Mouse (Mus musculus) embryonic facial prominence, embryonic 13.5 days (tissue): ENCODE data around the gene Ncf1. TPM values are rescaled to one million over a fixed set of nuclear protein-coding genes. Genes with fewer than 3 reads are reported as not detected.

Source experiments
- ATAC-seq: fragments of 200-750 bp; cut with Nextera tagmentation; 2 replicates; pipeline ENCODE4 v1.8.0; 2017; ENCODE audit warnings: low read depth; ENCODE audit not compliant: insufficient number of reproducible peaks, insufficient read depth, low FRiP score, low TSS enrichment
- H3K27ac ChIP-seq: fragments of 300-500 bp; sonication (generic); 2 replicates; pipeline ENCODE4 v1.5.1; 2015; ENCODE audit warnings: moderate library complexity, mild to moderate bottlenecking, inconsistent platforms
- H3K27me3 ChIP-seq: fragments of 300-500 bp; sonication (generic); 2 replicates; pipeline ENCODE4 v1.6.1; 2015; ENCODE audit warnings: mild to moderate bottlenecking, inconsistent platforms
- H3K36me3 ChIP-seq: fragments of 300-500 bp; sonication (generic); 2 replicates; pipeline ENCODE4 v1.6.1; 2015; ENCODE audit warnings: mild to moderate bottlenecking, inconsistent platforms
- H3K4me1 ChIP-seq: fragments of 300-500 bp; sonication (generic); 2 replicates; pipeline ENCODE4 v1.6.1; 2015; ENCODE audit warnings: inconsistent platforms
- H3K4me2 ChIP-seq: fragments of 300-500 bp; sonication (generic); 2 replicates; pipeline ENCODE4 v1.6.1; 2015; ENCODE audit warnings: moderate library complexity, mild to moderate bottlenecking, inconsistent platforms
- H3K4me3 ChIP-seq: fragments of 300-500 bp; sonication (generic); 2 replicates; pipeline ENCODE4 v1.5.1; 2015; ENCODE audit warnings: mild to moderate bottlenecking, inconsistent platforms
- H3K9ac ChIP-seq: fragments of 300-500 bp; sonication (generic); 2 replicates; pipeline ENCODE4 v1.6.1; 2015; ENCODE audit warnings: mild to moderate bottlenecking, inconsistent platforms
- H3K9me3 ChIP-seq: fragments of 300-500 bp; sonication (generic); 2 replicates; pipeline ENCODE4 v1.6.1; 2016; ENCODE audit warnings: inconsistent platforms
- WGBS: fragments of 180-500 bp; shearing (Covaris S2); methylation state at CpG from one replicate; pipeline ENCODE4 v1.1.7; 2015; ENCODE audit warnings: mixed read lengths; 5-methylcytosine and 5-hydroxymethylcytosine counted together
- polyA plus RNA-seq: library from polyadenylated mRNA; unstranded; fragments of >200 nt; fragmentation: Nextera tagmentation; extraction: Ambion mirVana; gene quantifications from 2 replicates; pipeline ENCODE4 v1.2.1, GENCODE M21; 2015

Ncf1 gene
- polyA plus RNA-seq, 1 experiment from 2014 or later: 4.4 TPM

DNA sequence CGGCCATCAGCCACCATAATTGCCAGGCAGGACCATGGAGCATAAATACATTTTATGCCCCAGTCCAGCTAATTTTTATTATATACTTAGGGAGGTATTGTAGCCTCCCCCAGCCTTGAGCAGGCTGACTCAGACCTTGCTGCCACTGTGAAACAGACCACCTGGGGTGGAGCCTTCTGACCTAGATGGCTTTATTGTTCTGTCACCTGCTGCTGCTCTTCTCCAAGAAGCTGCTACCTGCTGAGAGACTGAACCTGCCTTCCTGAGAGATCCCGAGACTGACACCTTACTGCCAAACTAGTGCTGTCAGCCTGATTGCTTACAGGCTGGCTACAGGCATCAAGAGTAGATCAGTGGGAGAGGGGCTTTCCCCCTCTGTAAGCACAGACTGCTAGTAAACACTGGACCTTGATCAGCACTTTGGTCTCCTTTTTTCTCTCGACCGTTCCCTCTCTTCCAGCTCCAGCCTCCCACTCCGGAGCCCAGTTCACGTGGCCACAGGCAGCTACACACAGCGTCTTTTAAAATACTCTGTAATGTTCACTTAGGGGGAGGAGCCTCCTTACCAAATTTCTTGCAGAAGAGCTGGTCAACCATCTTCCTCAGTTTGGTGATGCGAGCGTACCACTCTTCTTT, 30.7 kb upstream of the Ncf1 start:
- Histone ChIP-seq H3K4me2 (no peak overlapping the region), H3K9ac (no peak overlapping the region), H3K4me3 (no peak overlapping the region), H3K4me1 (no peaks in the 10 kb centered on the region), H3K36me3 (peaks cover 97% of the 10 kb centered on the region), H3K9me3 (no peaks in the 10 kb centered on the region), H3K27ac (no peak overlapping the region), H3K27me3 (no peaks in the 10 kb centered on the region)
- no peak for ATAC-seq
- 93% methylated on average over 9 of the region's 9 CpGs for WGBS

DNA sequence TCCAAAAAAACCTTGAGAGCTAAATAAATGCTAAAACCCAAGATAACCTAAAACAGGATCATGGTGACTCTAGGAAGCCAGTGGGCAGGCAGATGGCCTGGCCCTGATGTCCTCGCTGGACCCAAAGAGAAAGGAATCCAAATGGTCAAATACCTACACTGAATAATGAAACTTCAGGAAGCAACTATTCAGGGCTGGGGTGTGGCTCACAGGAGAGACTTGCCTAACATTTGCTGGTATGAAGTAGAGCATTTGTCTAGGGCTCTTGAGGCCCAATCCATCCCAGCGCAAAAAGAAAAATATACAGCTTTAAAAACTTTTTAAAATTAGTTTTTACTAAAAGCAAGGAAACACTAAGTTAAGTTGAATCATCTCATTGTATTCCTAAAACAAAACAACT, 29.5 kb upstream of the Ncf1 start:
- no peak overlapping the region for H3K4me2 ChIP-seq
- 98% methylated on average over 2 of the region's 2 CpGs for WGBS
- no peak overlapping the region for H3K9ac ChIP-seq

DNA sequence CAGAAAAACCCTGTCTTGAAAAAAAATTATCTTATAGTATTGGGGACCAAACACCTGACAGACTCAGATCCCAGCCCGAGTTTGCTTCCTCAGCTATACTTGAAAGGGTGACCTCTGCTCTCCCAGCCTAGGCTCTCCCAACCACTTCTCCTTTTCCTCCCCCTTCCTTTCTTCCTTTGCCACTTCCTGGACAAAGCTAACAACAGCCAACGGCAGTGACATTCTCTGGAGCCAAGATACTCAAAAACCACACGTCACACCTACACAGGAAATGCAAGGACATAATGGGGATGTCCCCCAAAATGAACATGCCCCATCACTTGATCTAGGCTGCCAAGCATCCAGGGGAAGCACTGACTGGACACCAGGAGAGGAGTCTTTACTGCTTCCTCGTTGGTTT, 29.0 kb upstream of the Ncf1 start:
- Histone ChIP-seq H3K4me3 (no peak overlapping the region), H3K27ac (no peak overlapping the region), H3K27me3 (no peaks in the 10 kb centered on the region), H3K9ac (no peak overlapping the region), H3K4me2 (no peak overlapping the region), H3K4me1 (no peaks in the 10 kb centered on the region), H3K36me3 (peaks cover 97% of the 10 kb centered on the region), H3K9me3 (no peaks in the 10 kb centered on the region)
- WGBS: 79% methylated on average over 4 of the region's 4 CpGs
- no peak for ATAC-seq

More for the DNA sequence above, 29.5 kb upstream of the Ncf1 start:
- Histone ChIP-seq H3K4me1 (no peaks in the 10 kb centered on the region), H3K27me3 (no peaks in the 10 kb centered on the region), H3K27ac (no peak overlapping the region), H3K9me3 (no peaks in the 10 kb centered on the region), H3K36me3 (peaks cover 97% of the 10 kb centered on the region), H3K4me3 (no peak overlapping the region)
- ATAC-seq: no peak

DNA sequence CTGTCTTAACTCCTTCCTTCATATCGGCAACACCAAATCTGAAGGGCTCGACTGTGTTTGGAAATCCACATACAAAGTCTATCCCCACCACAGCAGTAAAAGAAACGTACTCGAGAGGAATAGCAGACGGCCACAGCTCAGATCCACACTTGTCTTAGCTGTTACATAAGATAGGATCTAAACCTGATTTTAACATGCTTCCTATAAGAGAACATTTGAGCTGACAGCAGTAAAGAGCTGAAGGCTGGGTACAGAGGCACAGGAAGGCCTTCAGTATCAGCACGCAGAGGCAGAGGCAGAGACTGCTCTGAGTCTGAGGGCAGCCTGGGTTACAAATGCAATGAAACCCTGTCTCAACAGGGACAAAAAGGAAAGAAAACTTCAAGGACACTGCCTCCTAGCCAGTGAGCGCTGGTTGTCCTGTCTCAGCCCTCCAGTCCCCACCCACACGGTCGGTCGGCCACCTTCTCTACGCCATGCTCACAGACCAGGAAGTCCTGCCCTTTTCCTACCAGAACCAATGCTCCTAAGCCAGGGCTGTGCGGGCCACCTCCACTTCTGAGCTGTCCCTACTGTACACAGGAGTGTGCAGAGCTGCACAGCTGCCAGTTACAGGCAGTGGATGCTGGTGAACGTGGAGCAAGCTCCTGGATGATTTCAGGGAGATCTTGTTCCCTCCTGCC, 28.1 kb upstream of the Ncf1 start:
- Histone ChIP-seq H3K27ac (no peak overlapping the region), H3K27me3 (no peaks in the 10 kb centered on the region), H3K4me2 (no peak overlapping the region), H3K4me3 (no peak overlapping the region), H3K4me1 (no peaks in the 10 kb centered on the region), H3K9me3 (no peaks in the 10 kb centered on the region), H3K9ac (no peak overlapping the region), H3K36me3 (peaks cover 97% of the 10 kb centered on the region)
- 92% methylated on average over 13 of the region's 13 CpGs for WGBS
- ATAC-seq: no peak

DNA sequence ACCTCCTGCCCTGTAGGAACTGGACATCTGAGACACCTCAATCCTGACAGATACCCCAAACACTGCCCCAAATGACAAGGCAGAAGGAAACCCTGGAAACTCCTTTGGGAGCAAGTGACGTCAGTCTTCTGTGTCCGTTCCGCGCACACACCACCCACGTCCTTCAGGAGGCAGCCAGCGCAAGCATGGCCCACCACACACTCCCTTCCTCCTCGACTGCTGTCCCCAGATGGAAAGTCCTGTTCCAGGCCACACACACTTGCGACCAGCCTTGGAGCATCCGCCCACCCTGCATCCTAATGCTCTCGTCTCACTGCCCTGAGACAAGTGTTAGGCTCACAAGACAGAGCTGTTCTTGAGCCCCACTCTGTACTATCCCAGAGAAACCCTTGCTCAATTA, 25.9 kb upstream of the Ncf1 start:
- WGBS: 87% methylated on average over 10 of the region's 10 CpGs
- Histone ChIP-seq H3K9ac (no peak overlapping the region), H3K4me1 (no peaks in the 10 kb centered on the region), H3K9me3 (no peaks in the 10 kb centered on the region), H3K4me3 (no peak overlapping the region), H3K27ac (no peak overlapping the region), H3K4me2 (no peak overlapping the region), H3K36me3 (peaks cover 96% of the 10 kb centered on the region), H3K27me3 (no peaks in the 10 kb centered on the region)
- ATAC-seq: no peak

DNA sequence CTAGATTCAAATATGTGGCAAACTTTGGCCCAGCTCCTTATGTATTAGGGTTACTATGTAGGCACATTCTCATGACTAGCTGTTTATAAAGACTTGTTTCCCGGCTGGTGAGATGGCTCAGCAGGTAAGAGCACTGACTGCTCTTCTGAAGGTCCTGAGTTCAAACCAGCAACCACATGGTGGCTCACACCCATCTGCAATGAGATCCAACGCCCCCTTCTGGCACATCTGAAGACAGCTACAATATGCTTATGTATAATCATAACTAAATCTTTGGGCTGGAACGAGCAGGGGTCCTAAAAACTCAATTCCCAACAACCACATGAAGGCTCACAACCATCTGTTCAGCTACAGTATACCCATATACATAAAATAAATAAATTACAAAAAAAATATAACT, 24.4 kb upstream of the Ncf1 start:
- no peaks in the 10 kb centered on the region for H3K9me3 ChIP-seq
- H3K4me3 ChIP-seq: no peak overlapping the region
- no peak overlapping the region for H3K4me2 ChIP-seq
- H3K36me3 ChIP-seq: peaks cover 95% of the 10 kb centered on the region
- H3K9ac ChIP-seq: no peak overlapping the region
- ATAC-seq: no peak
- no peaks in the 10 kb centered on the region for H3K4me1 ChIP-seq
- H3K27ac ChIP-seq: no peak overlapping the region
- WGBS: 74% methylated on average over 3 of the region's 3 CpGs
- H3K27me3 ChIP-seq: no peaks in the 10 kb centered on the region

DNA sequence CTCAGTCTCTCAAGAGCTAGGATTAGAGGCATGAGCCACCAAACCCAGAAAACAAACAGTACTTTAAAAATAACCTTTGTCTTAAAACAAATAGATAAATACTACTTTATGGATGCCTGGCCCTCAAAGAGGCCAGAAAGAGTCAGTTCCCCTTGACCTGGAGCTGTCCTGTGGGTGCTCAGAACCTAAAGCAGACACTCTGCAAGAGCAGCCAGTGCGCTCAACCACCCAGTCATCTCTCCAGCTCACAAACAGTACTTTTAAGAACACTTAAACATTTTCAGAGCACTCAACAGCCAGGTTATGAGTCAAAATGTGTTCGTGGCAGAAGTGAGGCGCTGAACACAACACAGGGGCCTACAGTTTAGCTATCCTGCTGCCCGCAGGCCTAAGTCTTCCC, 21.7 kb upstream of the Ncf1 start:
- no peak for ATAC-seq

DNA sequence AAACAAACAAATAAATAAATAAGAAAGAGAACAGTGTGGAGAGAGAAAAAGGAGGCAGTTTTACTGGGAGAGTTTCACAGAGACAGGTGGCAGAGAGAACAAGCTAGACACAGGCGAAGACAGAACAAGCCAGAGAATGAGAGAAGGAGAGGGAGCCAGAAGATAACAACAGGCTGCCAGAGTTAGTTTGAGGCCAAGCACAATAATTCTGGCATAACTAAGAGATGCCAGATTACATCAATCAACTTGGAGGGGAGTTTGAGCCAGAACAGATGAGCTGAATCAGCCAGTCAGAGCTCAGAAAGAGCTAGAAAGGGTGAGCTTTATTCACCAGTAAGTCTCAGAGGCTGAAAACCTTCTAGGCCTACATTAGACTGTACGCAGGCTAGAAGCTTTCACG, 21.2 kb upstream of the Ncf1 start:
- Histone ChIP-seq H3K9me3 (no peaks in the 10 kb centered on the region), H3K4me2 (no peak overlapping the region), H3K27me3 (no peaks in the 10 kb centered on the region), H3K4me1 (no peaks in the 10 kb centered on the region), H3K36me3 (peaks cover 98% of the 10 kb centered on the region), H3K9ac (no peak overlapping the region), H3K27ac (no peak overlapping the region), H3K4me3 (no peak overlapping the region)
- ATAC-seq: no peak
- WGBS: 89% methylated on average over 3 of the region's 3 CpGs

More for the DNA sequence above, 21.7 kb upstream of the Ncf1 start:
- Histone ChIP-seq H3K4me3 (no peak overlapping the region), H3K27me3 (no peaks in the 10 kb centered on the region), H3K4me2 (no peak overlapping the region), H3K9me3 (no peaks in the 10 kb centered on the region), H3K27ac (no peak overlapping the region), H3K4me1 (no peaks in the 10 kb centered on the region), H3K36me3 (peaks cover 98% of the 10 kb centered on the region), H3K9ac (no peak overlapping the region)
- WGBS: 94% methylated on average over 4 of the region's 4 CpGs

DNA sequence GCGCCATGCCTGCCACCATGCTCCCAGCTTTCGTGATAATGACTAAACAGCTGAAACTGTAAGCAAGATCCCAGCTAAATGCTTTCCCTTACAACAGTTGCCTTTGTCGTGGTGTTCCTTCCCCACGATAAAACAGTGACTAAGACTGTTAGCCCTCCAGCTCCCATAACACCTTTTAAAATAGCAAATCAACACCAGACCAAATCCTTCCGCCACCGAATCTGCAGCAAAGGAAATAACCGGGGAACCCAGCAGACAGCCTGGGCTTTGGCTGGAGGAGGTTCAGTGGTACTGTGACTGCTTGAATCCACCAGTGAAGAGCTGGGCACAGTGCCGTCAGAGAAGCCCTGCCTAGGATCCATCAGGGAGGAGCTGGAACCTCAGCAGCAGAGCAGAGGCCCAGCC, 19.8 kb upstream of the Ncf1 start:
- Histone ChIP-seq H3K27me3 (no peaks in the 10 kb centered on the region), H3K4me3 (no peak overlapping the region), H3K9me3 (no peaks in the 10 kb centered on the region), H3K4me2 (no peak overlapping the region), H3K4me1 (no peaks in the 10 kb centered on the region), H3K27ac (no peak overlapping the region), H3K9ac (no peak overlapping the region), H3K36me3 (peaks cover 98% of the 10 kb centered on the region)
- no peak for ATAC-seq
- WGBS: 89% methylated on average over 8 of the region's 8 CpGs

DNA sequence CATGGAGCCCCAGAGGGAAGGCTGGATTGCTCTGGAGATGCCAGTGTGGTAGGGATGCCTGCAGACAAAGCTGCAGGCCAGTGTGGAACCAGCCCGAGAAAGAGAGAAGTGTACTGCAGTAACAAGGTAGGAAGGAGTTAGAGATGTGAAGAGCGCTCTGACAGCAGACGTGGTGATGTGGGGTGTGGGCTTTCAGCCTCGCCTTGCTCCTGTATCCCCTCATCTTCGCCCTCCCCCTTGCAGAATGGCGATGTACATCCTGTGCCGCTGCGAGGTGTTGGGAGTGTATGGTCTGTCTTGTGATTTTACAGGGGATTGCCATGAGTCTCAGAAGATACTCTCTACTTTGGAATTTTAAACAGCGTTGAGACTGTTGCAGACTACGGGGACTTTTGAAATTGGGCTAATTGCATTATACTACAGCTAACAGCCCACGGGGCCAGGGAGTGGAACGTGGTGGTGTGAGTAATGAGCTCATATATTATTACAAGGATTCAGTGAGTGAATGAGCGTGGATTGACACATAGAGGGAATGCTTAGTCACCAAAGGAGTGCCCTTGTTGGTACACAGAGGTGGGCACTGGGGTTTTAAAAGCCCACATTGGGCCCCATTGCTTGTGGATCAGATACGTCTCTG, 19.3 kb upstream of the Ncf1 start:
- 88% methylated on average over 14 of the region's 14 CpGs for WGBS
- ATAC-seq: no peak
- Histone ChIP-seq H3K4me2 (no peak overlapping the region), H3K36me3 (peaks cover 98% of the 10 kb centered on the region), H3K9ac (no peak overlapping the region), H3K9me3 (no peaks in the 10 kb centered on the region), H3K27ac (no peak overlapping the region), H3K27me3 (no peaks in the 10 kb centered on the region), H3K4me1 (no peaks in the 10 kb centered on the region), H3K4me3 (no peak overlapping the region)

DNA sequence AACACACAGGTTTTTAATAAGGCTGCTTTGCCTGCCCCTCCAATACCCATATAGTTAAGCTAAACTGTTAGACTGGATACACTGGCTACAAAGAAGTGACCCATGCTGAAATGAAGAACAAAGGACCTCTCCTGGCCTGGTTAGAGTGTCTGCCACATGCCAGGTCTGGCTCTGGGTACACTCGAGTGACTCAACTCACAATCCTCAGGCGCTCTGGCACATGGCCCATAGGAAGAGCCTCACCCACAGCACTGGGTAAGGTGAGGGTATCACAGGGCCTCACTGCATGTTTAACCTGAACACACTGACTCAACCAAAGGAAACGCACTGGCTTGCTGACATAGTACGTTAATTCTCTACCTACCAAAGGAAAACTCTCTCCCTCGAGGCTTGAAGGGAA, 16.7 kb upstream of the Ncf1 start:
- no peaks in the 10 kb centered on the region for H3K9me3 ChIP-seq
- no peak overlapping the region for H3K4me3 ChIP-seq
- H3K27ac ChIP-seq: no peak overlapping the region
- ATAC-seq: no peak
- no peak overlapping the region for H3K9ac ChIP-seq
- H3K36me3 ChIP-seq: peaks cover 98% of the 10 kb centered on the region
- no peaks in the 10 kb centered on the region for H3K27me3 ChIP-seq
- 88% methylated on average over 5 of the region's 5 CpGs for WGBS
- H3K4me1 ChIP-seq: no peaks in the 10 kb centered on the region
- no peak overlapping the region for H3K4me2 ChIP-seq

DNA sequence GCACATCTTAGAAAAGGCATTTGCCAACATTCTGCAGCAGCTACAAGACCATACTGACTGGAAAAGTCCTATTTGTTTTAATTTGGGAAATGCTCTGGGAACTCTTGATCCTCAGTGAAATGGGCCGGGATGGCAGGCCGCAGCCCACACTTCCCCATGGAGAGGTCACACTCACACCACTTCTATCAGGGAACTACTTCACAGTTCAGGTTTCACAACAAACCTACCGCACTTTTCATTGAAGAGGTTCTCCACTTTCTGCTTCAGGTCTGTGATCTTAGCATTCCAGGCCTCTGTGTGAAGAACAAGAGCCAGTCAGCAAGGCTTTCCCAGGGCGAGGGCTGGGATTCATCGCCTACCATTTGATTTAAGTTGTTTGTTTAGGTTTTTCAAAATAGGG, 15.5 kb upstream of the Ncf1 start:
- H3K4me3 ChIP-seq: no peak overlapping the region
- H3K9ac ChIP-seq: no peak overlapping the region
- peaks cover 100% of the 10 kb centered on the region for H3K36me3 ChIP-seq
- no peaks in the 10 kb centered on the region for H3K4me1 ChIP-seq
- H3K9me3 ChIP-seq: no peaks in the 10 kb centered on the region
- H3K4me2 ChIP-seq: no peak overlapping the region
- no peaks in the 10 kb centered on the region for H3K27me3 ChIP-seq
- no peak overlapping the region for H3K27ac ChIP-seq
- 92% methylated on average over 5 of the region's 5 CpGs for WGBS
- no peak for ATAC-seq
